Mouse (Mus musculus) lung, postnatal 25 days (tissue): ENCODE results near the gene Eef1a1.

Experiments used
- DNase-seq: peaks from one replicate; pipeline ENCODE4 v3.0.0; 2022; ENCODE audit warnings: low spot score

The Eef1a1 gene

DNA sequence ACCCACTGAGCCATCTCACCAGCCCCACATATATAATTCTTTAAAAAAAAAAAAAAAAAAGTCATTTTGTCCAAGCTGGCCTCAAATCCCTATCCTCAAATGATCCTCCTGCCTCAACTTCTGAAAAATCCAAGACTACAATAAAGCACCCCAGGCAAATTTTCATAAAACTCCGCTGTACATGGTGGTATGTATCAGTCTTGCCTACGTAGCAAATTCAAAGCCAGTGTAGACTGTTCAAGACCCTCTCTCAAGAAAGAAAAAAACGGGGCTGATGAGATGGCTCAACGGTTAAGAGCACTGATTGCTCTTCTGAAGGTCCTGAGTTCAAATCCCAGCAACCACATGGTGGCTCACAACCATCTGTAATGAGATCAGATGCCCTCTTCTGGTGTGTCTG, 13.1 kb downstream of the Eef1a1 start:
- DNase-seq: no peak

GRCm38 (mm10) chr9:78475383-78475780, 13.6 kb downstream of the Eef1a1 start:
- DNase-seq: no peak

DNA sequence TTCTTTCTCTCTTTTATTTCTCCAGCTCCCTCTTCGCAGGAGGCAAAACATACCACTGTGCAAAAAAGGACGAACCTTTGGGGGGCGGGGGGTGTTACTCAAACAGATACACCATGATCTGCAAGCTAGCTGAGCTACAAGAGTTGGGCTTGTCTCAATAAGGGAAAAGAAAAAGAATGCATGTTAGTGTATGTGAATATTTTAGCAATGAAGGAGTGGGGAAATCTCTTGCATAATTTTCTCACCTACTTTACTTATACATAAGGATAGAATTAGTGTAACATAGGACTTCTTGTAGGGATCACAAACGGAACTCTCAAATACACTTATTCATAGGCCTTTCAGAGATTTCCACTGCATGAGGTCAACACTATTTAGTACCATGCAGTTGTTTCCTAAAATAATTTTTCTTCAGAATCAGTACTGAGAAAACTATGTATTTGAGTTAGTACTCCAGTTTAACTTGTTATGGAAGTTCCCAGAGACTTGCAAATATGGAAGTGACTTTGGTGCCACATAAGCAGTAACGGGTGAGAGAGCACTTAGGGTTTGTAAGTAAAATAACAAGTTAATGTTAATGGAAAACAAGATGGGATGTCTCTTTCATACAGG, 14.1 kb downstream of the Eef1a1 start:
- no peak for DNase-seq

DNA sequence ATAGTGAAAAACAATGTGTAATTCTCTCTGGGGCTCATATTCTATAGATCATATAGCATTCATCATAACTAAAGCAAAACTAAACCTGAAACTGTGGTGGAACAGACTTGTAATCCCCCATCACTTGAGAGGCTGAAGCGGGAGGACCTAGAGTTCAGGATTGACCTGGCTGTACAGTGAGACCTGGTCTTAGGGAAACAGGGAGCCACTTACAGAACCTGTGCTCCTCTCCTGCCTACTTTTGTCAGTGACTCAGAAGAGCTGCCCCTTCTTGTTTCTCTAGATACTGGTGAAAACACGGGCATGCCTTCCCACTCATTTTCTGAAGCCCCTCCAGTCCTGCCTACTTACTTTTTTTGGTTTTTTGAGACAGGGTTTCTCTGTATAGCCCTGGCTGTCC, 14.7 kb downstream of the Eef1a1 start:
- no peak for DNase-seq

- no peak for DNase-seq
Observed at GRCm38 (mm10) chr9:78473588-78473987, 15.4 kb downstream of the Eef1a1 start.

DNA sequence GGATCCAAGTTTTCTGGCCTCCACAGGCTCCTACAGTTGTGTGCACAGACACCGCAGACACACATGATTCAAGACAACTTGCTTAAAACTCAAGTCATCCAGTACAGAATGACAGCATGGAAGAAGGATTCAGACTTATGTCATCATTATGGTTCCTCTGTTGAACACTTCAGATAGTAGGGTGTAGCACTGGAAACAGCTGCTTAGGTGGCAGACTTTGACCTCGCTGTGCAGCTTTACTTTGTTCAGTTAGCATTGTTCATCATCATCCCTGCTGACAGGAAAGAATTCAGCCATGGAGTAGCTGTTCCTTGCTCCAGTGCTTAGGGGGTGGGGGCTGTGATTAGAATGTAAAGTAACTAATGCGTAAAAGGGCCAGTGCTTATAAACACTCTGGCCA, 23.2 kb downstream of the Eef1a1 start:
- no peak for DNase-seq

GRCm38 (mm10) chr9:78463337-78463736, 25.6 kb downstream of the Eef1a1 start:
- DNase-seq: no peak

GRCm38 (mm10) chr9:78457026-78457425, 31.9 kb downstream of the Eef1a1 start:
- no peak for DNase-seq

GRCm38 (mm10) chr9:78451382-78451781, 37.6 kb downstream of the Eef1a1 start:
- DNase-seq: peak; percentile 44

GRCm38 (mm10) chr9:78450404-78450803, 38.5 kb downstream of the Eef1a1 start:
- no peak for DNase-seq

- DNase-seq: peak; percentile 89
Observed at GRCm38 (mm10) chr9:78447973-78448873, 40.7 kb downstream of the Eef1a1 start, which contains the start of the genes Mto1 and Gm17324. Gene Mto1, plus strand, starts transcription at chr9:78448208. Gene Gm17324, minus strand, starts transcription at chr9:78448786.

DNA sequence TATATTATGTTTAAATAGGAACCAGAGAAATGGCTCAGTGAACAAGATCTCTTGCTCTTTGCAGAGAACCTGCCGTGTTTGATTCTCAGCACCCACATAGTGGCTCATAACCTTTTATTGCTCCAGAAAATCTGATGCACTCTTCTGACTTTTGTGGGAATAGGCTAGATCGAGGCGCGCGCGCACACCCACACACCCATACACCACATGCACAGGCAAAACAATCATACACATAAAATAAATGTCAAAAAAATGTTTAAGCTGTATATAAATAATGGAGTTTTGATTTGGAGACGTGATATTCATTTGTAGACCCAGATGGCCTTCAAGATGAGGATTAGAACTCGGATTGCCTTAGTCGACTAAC, 41.4 kb downstream of the Eef1a1 start:
- DNase-seq: no peak

GRCm38 (mm10) chr9:78442579-78443392, 46.2 kb downstream of the Eef1a1 start, which contains the start of gene Cgas:
Gene Cgas, minus strand, starts transcription at chr9:78443237.
- peak; percentile 80 for DNase-seq

DNA sequence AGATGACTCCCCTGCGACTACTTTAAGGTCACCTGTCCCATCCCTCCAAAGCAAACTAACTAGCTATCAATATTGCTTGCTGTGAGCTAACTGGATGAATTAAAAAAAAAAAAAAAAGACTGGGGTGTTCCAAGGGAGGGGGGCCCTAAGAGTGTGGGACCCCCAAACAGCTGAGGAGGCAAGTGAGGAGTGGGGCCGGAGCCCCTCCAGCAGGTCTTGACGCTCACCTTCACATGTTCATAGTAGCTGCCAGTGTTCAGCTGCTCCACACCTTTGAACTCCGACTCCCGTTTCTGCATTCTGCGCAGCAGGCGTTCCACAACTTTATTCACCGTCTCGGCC, 46.7 kb downstream of the Eef1a1 start:
- DNase-seq: no peak

GRCm38 (mm10) chr9:78439426-78439825, 49.5 kb downstream of the Eef1a1 start:
- no peak for DNase-seq

DNA sequence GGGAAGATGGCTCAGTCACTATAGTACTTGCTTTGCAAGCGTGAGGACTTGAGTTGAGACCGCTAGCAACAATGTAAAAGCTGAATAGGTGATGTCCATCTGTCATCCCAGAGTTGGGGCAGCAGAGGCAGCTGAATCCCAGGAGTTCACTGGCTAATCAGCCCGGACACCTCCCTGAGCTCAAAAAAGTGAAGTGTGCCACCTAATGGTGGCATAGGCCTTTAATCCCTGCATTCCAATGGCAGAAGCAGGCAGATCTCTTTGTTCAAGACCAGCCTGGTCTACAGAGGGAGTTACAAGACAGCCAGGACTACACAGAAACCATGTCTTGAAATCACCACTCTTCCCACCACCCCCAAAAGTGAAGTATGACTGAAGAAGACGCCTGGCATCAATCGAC, 56.5 kb downstream of the Eef1a1 start:
- DNase-seq: no peak

DNA sequence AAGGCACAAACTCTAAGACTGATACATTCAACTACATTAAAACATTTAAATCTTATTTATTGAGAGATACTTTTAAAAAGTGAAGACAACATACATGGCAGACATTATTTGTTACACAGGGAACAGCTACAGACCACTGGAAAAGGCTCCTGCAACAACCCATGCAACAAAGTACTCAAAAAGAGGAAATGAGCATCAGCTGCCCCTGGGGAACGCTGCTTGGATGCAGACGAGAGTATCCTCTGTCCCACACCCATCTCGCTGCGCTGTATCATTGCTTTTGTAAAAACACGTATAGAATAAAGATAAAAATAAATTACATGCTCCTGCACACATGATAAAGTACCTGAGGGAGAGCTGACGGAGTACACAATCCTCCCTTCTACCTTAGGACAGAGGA, 58.5 kb downstream of the Eef1a1 start:
- peak; percentile 16 for DNase-seq

DNA sequence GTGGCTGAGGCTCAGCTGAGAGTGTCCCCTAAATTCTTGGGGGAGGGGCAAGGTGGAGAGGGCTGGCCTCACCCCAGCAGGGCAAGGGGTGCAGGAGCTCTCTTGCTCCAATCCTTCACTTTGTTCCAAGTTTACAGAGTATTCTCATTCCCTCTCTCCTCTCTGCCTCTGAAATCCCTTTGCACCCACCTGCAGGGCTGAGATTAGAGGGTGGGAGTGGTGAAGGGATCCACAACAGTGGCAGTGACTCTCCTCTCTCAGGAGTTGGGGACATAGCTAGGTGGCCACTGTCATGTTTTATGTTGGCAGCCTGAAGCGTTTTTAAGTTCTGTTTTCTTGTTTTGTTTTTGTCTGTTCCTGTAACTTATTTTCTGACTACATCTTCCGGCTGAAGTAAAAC, 59.4 kb downstream of the Eef1a1 start:
- DNase-seq: no peak

DNA sequence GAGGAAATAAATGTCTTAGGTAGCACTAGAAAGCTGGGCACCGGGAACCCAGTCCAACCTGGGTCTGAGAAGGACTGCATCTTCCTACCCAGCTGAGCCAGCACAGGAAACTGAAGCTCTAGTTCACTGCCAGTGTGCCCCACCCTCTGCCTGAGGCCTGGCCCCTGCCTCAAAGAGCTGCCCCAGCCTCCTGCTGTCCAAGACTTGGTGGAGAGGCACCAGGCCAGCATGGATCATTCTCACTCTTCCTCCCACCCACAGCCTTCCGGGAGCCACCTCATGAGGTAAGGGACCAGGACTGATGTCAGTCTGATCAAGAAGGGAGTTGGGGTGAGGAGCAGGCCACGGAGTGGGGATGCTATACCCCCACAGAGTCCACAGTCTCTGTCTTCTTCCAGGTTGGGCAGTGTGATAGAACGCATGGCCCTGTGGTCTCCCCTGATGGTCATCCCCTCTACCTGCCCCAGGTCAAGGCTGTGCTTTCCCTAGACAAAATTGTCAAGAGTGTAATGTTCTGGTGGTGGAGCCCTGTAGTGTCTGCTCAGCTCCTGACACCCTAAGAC, 60.0 kb downstream of the Eef1a1 start:
- no peak for DNase-seq
